Mouse (Mus musculus) bone marrow, adult 2 months (tissue): ENCODE data around the gene Upk3a. TPM values are rescaled to one million over a fixed set of nuclear protein-coding genes. Genes with fewer than 3 reads are reported as not detected.

Experiments used
- H3K27ac ChIP-seq: fragments of 200-500 bp; 2 replicates; pipeline ENCODE4 v1.5.1; 2012; ENCODE audit warnings: low read depth, mild to moderate bottlenecking, control low read depth, inconsistent platforms, low read length; ENCODE audit not compliant: control insufficient read depth, poor library complexity, insufficient read depth
- H3K4me1 ChIP-seq: fragments of 200-500 bp; 2 replicates; pipeline ENCODE4 v1.6.1; 2011; ENCODE audit warnings: low read length; ENCODE audit not compliant: control insufficient read depth, insufficient read depth
- H3K4me3 ChIP-seq: fragments of 200-500 bp; replicated peaks from 2 replicates; pipeline ENCODE3; 2011; ENCODE audit warnings: mild to moderate bottlenecking, low read depth, low read length, control low read depth; ENCODE audit not compliant: control insufficient read depth
- CTCF ChIP-seq: fragments of 200-500 bp; IDR thresholded peaks from 2 replicates; pipeline ENCODE4 v1.5.1; 2011; ENCODE audit warnings: low read length, control low read depth; ENCODE audit not compliant: control insufficient read depth, insufficient read depth
- POLR2A ChIP-seq: fragments of 200-500 bp; IDR thresholded peaks from 2 replicates; pipeline ENCODE4 v1.6.1; 2011; ENCODE audit warnings: low read depth, mild to moderate bottlenecking, control low read depth, low read length, borderline replicate concordance; ENCODE audit not compliant: control insufficient read depth
- WGBS: fragments of 180-500 bp; shearing (Covaris S2); methylation state at CpG from one replicate; pipeline ENCODE4 v1.1.7; 2018; 5-methylcytosine and 5-hydroxymethylcytosine counted together
- polyA plus RNA-seq: library from polyadenylated mRNA; stranded (reverse); fragments of >200 nt; gene quantifications from 2 replicates; pipeline ENCODE4 v1.2.4, GENCODE M21; 2011; ENCODE audit warnings: low replicate concordance; ENCODE audit not compliant: missing spikeins, insufficient read depth, insufficient read length

Gene Upk3a
- polyA plus RNA-seq, 1 experiment = not detected

GRCm38 (mm10) chr15:85049758-85050157 is 32.8 kb downstream of the Upk3a start:
- TF ChIP-seq POLR2A (no peak), CTCF (no peak)
- Histone ChIP-seq H3K4me3 (no peak overlapping the region), H3K27ac (no peak overlapping the region), H3K4me1 (no peaks in the 10 kb centered on the region)
- WGBS = 81% methylated on average over 1 of the region's 1 CpGs

- 83% methylated on average over 3 of the region's 3 CpGs for WGBS
- TF ChIP-seq CTCF (no peak), POLR2A (no peak)
- Histone ChIP-seq H3K4me1 (no peaks in the 10 kb centered on the region), H3K27ac (no peak overlapping the region), H3K4me3 (no peak overlapping the region)
Observed at GRCm38 (mm10) chr15:85054098-85054497, 37.2 kb downstream of the Upk3a start.

GRCm38 (mm10) chr15:85055186-85055585 is 38.2 kb downstream of the Upk3a start:
- no peak for TF ChIP-seq CTCF
- no peak for TF ChIP-seq POLR2A
- 82% methylated on average over 4 of the region's 4 CpGs for WGBS

GRCm38 (mm10) chr15:85063421-85063820 is 46.5 kb downstream of the Upk3a start:
- no peaks in the 10 kb centered on the region for H3K4me1 ChIP-seq
- H3K27ac ChIP-seq = no peak overlapping the region
- 78% methylated on average over 2 of the region's 2 CpGs for WGBS
- TF ChIP-seq POLR2A (no peak), CTCF (no peak)
- H3K4me3 ChIP-seq = no peak overlapping the region

More at GRCm38 (mm10) chr15:85055186-85055585, 38.2 kb downstream of the Upk3a start:
- H3K27ac ChIP-seq = no peak overlapping the region
- no peak overlapping the region for H3K4me3 ChIP-seq
- no peaks in the 10 kb centered on the region for H3K4me1 ChIP-seq

GRCm38 (mm10) chr15:85070561-85070960 is 53.6 kb downstream of the Upk3a start:
- 22% methylated on average over 2 of the region's 2 CpGs for WGBS
- Histone ChIP-seq H3K27ac (no peak overlapping the region), H3K4me3 (no peak overlapping the region), H3K4me1 (no peaks in the 10 kb centered on the region)
- no peak for TF ChIP-seq CTCF
- no peak for TF ChIP-seq POLR2A

Other genes starting within 250 kb of the Upk3a start
- gene Phf21b, start 161.1 kb upstream of the Upk3a start, polyA plus RNA-seq = 9.5 TPM in 1 of 2 replicates, not detected in the other
- 0.92 and 1.0 TPM in 2 replicates for gene Gm29666, start 97.1 kb upstream of the Upk3a start, polyA plus RNA-seq
- gene Nup50, start 93.7 kb upstream of the Upk3a start, polyA plus RNA-seq = 28.4 and 40.7 TPM in 2 replicates
- gene 5031439G07Rik, start 28.6 kb upstream of the Upk3a start, polyA plus RNA-seq = 11.9 and 14.9 TPM in 2 replicates
- gene Fam118a, start 11.8 kb downstream of the Upk3a start, polyA plus RNA-seq = 2.0 and 8.7 TPM in 2 replicates
- gene Smc1b, start 114.8 kb downstream of the Upk3a start, polyA plus RNA-seq = 0.62 TPM in 1 of 2 replicates, not detected in the other
- gene Ribc2, start 114.9 kb downstream of the Upk3a start, polyA plus RNA-seq = not detected in 2 replicates
- 2.0 and 3.6 TPM in 2 replicates for gene Fbln1, start 188.8 kb downstream of the Upk3a start, polyA plus RNA-seq